Mouse (Mus musculus) stomach, postnatal 0 days (tissue): ENCODE measurements around the gene Col6a2.

Experiments used
- CTCF ChIP-seq: IDR thresholded peaks from 2 replicates; pipeline ENCODE4 v1.5.1; 2016; ENCODE audit warnings: antibody characterized with exemption, low read depth, mild to moderate bottlenecking, moderate library complexity
- EP300 ChIP-seq: optimal IDR thresholded peaks from 2 replicates; pipeline ENCODE3; 2016; ENCODE audit warnings: antibody characterized with exemption

GRCm38 (mm10) chr10:76627714-76628113, 4.3 kb upstream of the Col6a2 start:
- no peak for TF ChIP-seq CTCF
- TF ChIP-seq EP300, result no peak
